Mouse (Mus musculus): ENCODE measurements around the gene Slc25a36.

DNA sequence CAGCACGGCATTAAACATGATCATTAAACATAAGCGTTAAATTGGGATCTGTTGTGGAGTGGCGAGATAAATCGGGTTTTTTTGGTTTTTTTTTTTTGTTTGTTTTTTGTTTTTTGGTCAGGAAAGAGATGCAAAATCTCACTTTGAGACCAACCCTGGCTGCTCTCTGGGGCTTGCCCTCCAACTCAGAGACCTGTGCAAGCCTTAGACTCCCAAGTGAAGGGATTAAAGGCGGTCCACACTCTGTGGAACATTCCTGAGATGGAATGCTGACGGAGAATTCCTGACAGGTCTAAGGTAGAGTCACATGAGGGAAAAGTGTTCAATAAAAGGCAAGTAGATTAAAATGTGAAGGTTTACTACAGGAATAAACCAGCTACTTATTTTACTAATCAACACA is 549 bp upstream of the Slc25a36 start:
- TF ChIP-seq CTCF (IDR thresholded peaks at IDR 0.05; ENCODE audit: control insufficient read depth, insufficient read depth, low read length) = no peak
- TF ChIP-seq POLR2A (IDR thresholded peaks at IDR 0.05; ENCODE audit: borderline replicate concordance, control insufficient read depth, low read depth, low read length) = no peak
